Mouse (Mus musculus) ES-Bruce4 (cell line): ENCODE measurements at regions not wholly inside any gene's neighbourhood (a gene's known extent, or its start where the extent isn't known, plus 50 kb on each side); places are given as distances from the start of the nearest gene placed in this dataset.

Source experiments
- H3K27ac ChIP-seq: 2 replicates; pipeline ENCODE4 v1.5.1; 2012; ENCODE audit warnings: low read length, inconsistent platforms; ENCODE audit not compliant: insufficient read depth
- H3K27me3 ChIP-seq: 2 replicates; pipeline ENCODE4 v1.6.1; 2012; ENCODE audit warnings: mild to moderate bottlenecking, low read length, inconsistent platforms; ENCODE audit not compliant: control insufficient read depth, poor library complexity, insufficient read depth, severe bottlenecking
- H3K36me3 ChIP-seq: 2 replicates; pipeline ENCODE4 v1.6.1; 2012; ENCODE audit warnings: inconsistent platforms, mild to moderate bottlenecking, low read length, moderate library complexity; ENCODE audit not compliant: control insufficient read depth, poor library complexity, insufficient read depth, severe bottlenecking
- H3K4me1 ChIP-seq: one replicate; pipeline ENCODE4 v1.8.1; 2011; ENCODE audit warnings: low read length; ENCODE audit not compliant: control insufficient read depth, insufficient read depth
- H3K4me3 ChIP-seq: 2 replicates; pipeline ENCODE4 v1.5.1; 2011; ENCODE audit warnings: low read depth, mild to moderate bottlenecking, low read length
- H3K9ac ChIP-seq: 2 replicates; pipeline ENCODE4 v1.6.1; 2012; ENCODE audit warnings: low read depth, mild to moderate bottlenecking, inconsistent platforms; ENCODE audit not compliant: poor library complexity, severe bottlenecking
- H3K9me3 ChIP-seq: replicated peaks from 2 replicates; pipeline ENCODE4 v1.6.1; 2012; ENCODE audit warnings: mild to moderate bottlenecking, low read length, inconsistent platforms; ENCODE audit not compliant: control insufficient read depth, poor library complexity, insufficient read depth, severe bottlenecking
- CTCF ChIP-seq: IDR thresholded peaks from one replicate; pipeline ENCODE4 v1.8.1; 2011; ENCODE audit warnings: low read depth, low read length
- EP300 ChIP-seq: IDR thresholded peaks from 2 replicates; pipeline ENCODE4 v1.6.1; 2011; ENCODE audit warnings: low read depth, low read length; ENCODE audit not compliant: insufficient read depth
- POLR2A ChIP-seq: IDR thresholded peaks from one replicate; pipeline ENCODE4 v1.8.1; 2011; ENCODE audit warnings: low read length; ENCODE audit not compliant: insufficient read depth

- TF ChIP-seq POLR2A (no peak), EP300 (no peak), CTCF (no peak)
- H3K27me3 ChIP-seq = no peaks in the 10 kb centered on the region
- no peaks in the 10 kb centered on the region for H3K36me3 ChIP-seq
- no peak overlapping the region for H3K27ac ChIP-seq
- H3K9me3 ChIP-seq = no peaks in the 10 kb centered on the region
- no peak overlapping the region for H3K4me3 ChIP-seq
- no peaks in the 10 kb centered on the region for H3K4me1 ChIP-seq
- no peak overlapping the region for H3K9ac ChIP-seq
Measured at GRCm38 (mm10) chr12:32693678-32694077, 125.7 kb upstream of the Nampt start.

- no peaks in the 10 kb centered on the region for H3K9me3 ChIP-seq
- H3K4me1 ChIP-seq = no peaks in the 10 kb centered on the region
- TF ChIP-seq EP300 (no peak), CTCF (no peak), POLR2A (no peak)
- no peak overlapping the region for H3K9ac ChIP-seq
- H3K4me3 ChIP-seq = no peak overlapping the region
- no peak overlapping the region for H3K27ac ChIP-seq
- no peaks in the 10 kb centered on the region for H3K27me3 ChIP-seq
- no peaks in the 10 kb centered on the region for H3K36me3 ChIP-seq
Measured at GRCm38 (mm10) chr12:32696832-32697231, 122.5 kb upstream of the Nampt start.

- Histone ChIP-seq H3K9me3 (no peaks in the 10 kb centered on the region), H3K36me3 (no peaks in the 10 kb centered on the region), H3K27ac (no peak overlapping the region), H3K4me1 (no peaks in the 10 kb centered on the region), H3K9ac (no peak overlapping the region), H3K27me3 (no peaks in the 10 kb centered on the region), H3K4me3 (no peak overlapping the region)
- no peak for TF ChIP-seq POLR2A
- TF ChIP-seq CTCF = no peak
- no peak for TF ChIP-seq EP300
Measured at GRCm38 (mm10) chr12:32709188-32709587, 110.2 kb upstream of the Nampt start.

GRCm38 (mm10) chr12:32717129-32717921 is 102.0 kb upstream of the Nampt start:
- H3K9ac ChIP-seq = no peak overlapping the region
- no peaks in the 10 kb centered on the region for H3K4me1 ChIP-seq
- H3K4me3 ChIP-seq = no peak overlapping the region
- H3K9me3 ChIP-seq = no peaks in the 10 kb centered on the region
- no peaks in the 10 kb centered on the region for H3K27me3 ChIP-seq
- no peak overlapping the region for H3K27ac ChIP-seq
- TF ChIP-seq EP300 = no peak
- TF ChIP-seq POLR2A = no peak
- TF ChIP-seq CTCF = no peak
- no peaks in the 10 kb centered on the region for H3K36me3 ChIP-seq

GRCm38 (mm10) chr12:32719203-32719602 is 100.1 kb upstream of the Nampt start:
- H3K9ac ChIP-seq = no peak overlapping the region
- TF ChIP-seq CTCF (no peak), POLR2A (no peak), EP300 (no peak)
- H3K4me1 ChIP-seq = no peaks in the 10 kb centered on the region
- H3K36me3 ChIP-seq = no peaks in the 10 kb centered on the region
- H3K9me3 ChIP-seq = no peaks in the 10 kb centered on the region
- no peak overlapping the region for H3K27ac ChIP-seq
- no peak overlapping the region for H3K4me3 ChIP-seq
- no peaks in the 10 kb centered on the region for H3K27me3 ChIP-seq

- Histone ChIP-seq H3K27me3 (no peaks in the 10 kb centered on the region), H3K4me3 (no peak overlapping the region), H3K36me3 (no peaks in the 10 kb centered on the region), H3K9ac (no peak overlapping the region), H3K4me1 (no peaks in the 10 kb centered on the region), H3K9me3 (no peaks in the 10 kb centered on the region), H3K27ac (no peak overlapping the region)
- TF ChIP-seq EP300 (no peak), CTCF (no peak), POLR2A (no peak)
Measured at GRCm38 (mm10) chr12:32724451-32725188, 94.7 kb upstream of the Nampt start.
